Mouse (Mus musculus) midbrain, postnatal 0 days (tissue): ENCODE data around the gene Dcaf8. TPM values are rescaled to one million over a fixed set of nuclear protein-coding genes. Genes with fewer than 3 reads are reported as not detected.

ENCODE experiments used
- ATAC-seq: fragments of 200-750 bp; cut with Nextera tagmentation; 2 replicates; pipeline ENCODE4 v1.8.0; 2017; ENCODE audit warnings: moderate number of reproducible peaks, mild to moderate bottlenecking, moderate TSS enrichment, moderate library complexity; ENCODE audit not compliant: low FRiP score
- DNase-seq: peaks from one replicate; pipeline ENCODE4 v3.0.0-alpha.2; 2015; ENCODE audit warnings: low spot score
- H3K27ac ChIP-seq: fragments of 300-500 bp; sonication (generic); 2 replicates; pipeline ENCODE4 v1.5.1; 2014; ENCODE audit warnings: low read depth, mild to moderate bottlenecking, low read length, mixed read lengths
- H3K27me3 ChIP-seq: fragments of 300-500 bp; sonication (generic); 2 replicates; pipeline ENCODE4 v1.6.1; 2014; ENCODE audit warnings: low read length, control low read depth, mixed read lengths; ENCODE audit not compliant: insufficient read depth
- H3K36me3 ChIP-seq: fragments of 300-500 bp; sonication (generic); 2 replicates; pipeline ENCODE4 v1.6.1; 2014; ENCODE audit warnings: low read length, control low read depth, mixed read lengths; ENCODE audit not compliant: insufficient read depth
- H3K4me1 ChIP-seq: fragments of 300-500 bp; sonication (generic); 2 replicates; pipeline ENCODE4 v1.6.1; 2014; ENCODE audit warnings: mild to moderate bottlenecking, control low read depth, antibody characterized with exemption, low read length, mixed read lengths; ENCODE audit not compliant: insufficient read depth
- H3K4me2 ChIP-seq: fragments of 300-500 bp; sonication (generic); 2 replicates; pipeline ENCODE4 v1.6.1; 2014; ENCODE audit warnings: low read depth, mild to moderate bottlenecking, low read length, mixed read lengths; ENCODE audit not compliant: poor library complexity, severe bottlenecking
- H3K4me3 ChIP-seq: fragments of 300-500 bp; sonication (generic); 2 replicates; pipeline ENCODE4 v1.5.1; 2014; ENCODE audit warnings: low read depth, mild to moderate bottlenecking, low read length, moderate library complexity
- H3K9ac ChIP-seq: fragments of 300-500 bp; sonication (generic); replicated peaks from 2 replicates; pipeline ENCODE4 v1.6.1; 2014; ENCODE audit warnings: mild to moderate bottlenecking, low read length, moderate library complexity, mixed read lengths; ENCODE audit not compliant: poor library complexity, severe bottlenecking
- H3K9me3 ChIP-seq: fragments of 300-500 bp; sonication (generic); 2 replicates; pipeline ENCODE4 v1.6.1; 2016; ENCODE audit warnings: low read length, control low read depth
- CTCF ChIP-seq: IDR thresholded peaks from 2 replicates; pipeline ENCODE4 v1.5.1; 2016; ENCODE audit warnings: antibody characterized with exemption, mild to moderate bottlenecking
- WGBS: fragments of 180-500 bp; shearing (Covaris S2); extraction: QIAGEN DNeasy Blood & Tissue Kit; methylation state at CpG from one replicate; pipeline ENCODE4 v1.1.7; 2014; 5-methylcytosine and 5-hydroxymethylcytosine counted together
- polyA plus RNA-seq: library from polyadenylated mRNA; unstranded; fragments of >200 nt; fragmentation: Nextera tagmentation; extraction: Ambion mirVana; gene quantifications from 2 replicates; pipeline ENCODE4 v1.2.1, GENCODE M21; 2015
- total RNA-seq: library from RNA; depleted of rRNA; stranded (reverse); fragments of >200 nt; gene quantifications from 2 replicates; pipeline ENCODE4 v1.2.3, GENCODE M21; 2014

Gene Dcaf8
- total and polyA plus RNA-seq, 2 experiments from 2014 or later = 64.6 to 66.8 TPM

DNA sequence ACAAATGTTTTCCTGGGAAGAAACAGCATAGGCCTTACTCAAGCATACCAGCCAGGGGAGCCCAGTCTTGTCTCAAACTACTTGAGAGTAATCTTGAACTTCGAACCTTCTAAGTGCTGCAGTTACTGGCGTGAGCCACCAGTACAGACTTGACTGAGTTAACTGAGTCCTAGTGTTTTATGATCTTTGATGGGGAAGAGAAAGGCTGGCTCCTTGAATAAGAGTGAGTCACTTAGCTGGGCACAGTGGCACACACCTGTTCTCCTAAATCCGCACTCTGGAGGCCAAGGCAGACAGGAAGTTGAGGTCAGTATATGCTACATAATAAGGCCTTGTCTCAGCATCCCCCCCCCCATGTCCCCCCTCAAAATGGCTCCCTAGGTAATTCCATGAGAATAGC is 6.7 kb downstream of the Dcaf8 start:
- H3K27ac ChIP-seq = no peak overlapping the region
- TF ChIP-seq CTCF = no peak
- no peaks in the 10 kb centered on the region for H3K9me3 ChIP-seq
- peaks cover 6% of the 10 kb centered on the region; the same call in 1 of the 2 replicates for H3K4me1 ChIP-seq
- H3K36me3 ChIP-seq = 0 out of 2 replicates have a peak, but pooled peaks cover 16% of the 10 kb centered on the region
- ATAC-seq (no peak), DNase-seq (no peak)
- WGBS = 93% methylated on average over 3 of the region's 3 CpGs
- H3K27me3 ChIP-seq = no peaks in the 10 kb centered on the region
- H3K4me2 ChIP-seq = no peak overlapping the region
- no peak overlapping the region for H3K9ac ChIP-seq
- no peak overlapping the region for H3K4me3 ChIP-seq

DNA sequence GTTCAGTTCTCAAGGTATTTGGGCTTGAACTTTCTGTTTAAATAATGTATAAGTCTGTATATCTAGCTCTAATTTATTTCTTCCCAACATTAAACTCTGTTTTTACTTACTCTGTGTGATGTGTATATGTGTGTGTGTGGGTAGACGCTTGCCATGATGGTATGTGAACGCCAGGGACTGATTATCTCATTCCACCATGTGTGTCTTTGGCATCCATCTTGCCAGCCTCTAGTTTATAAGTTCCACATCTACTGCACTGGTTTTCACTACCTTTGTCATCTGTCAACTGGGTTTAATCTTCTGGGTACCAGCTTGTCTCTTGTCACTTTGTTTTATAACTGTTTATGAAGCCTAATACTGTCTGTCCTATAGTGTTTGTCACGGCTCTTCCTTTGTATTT is 7.6 kb downstream of the Dcaf8 start:
- no peak for TF ChIP-seq CTCF
- H3K27ac ChIP-seq = no peak overlapping the region
- H3K36me3 ChIP-seq = 0 out of 2 replicates have a peak, but pooled peaks cover 16% of the 10 kb centered on the region
- H3K4me3 ChIP-seq = no peak overlapping the region
- H3K9ac ChIP-seq = no peak overlapping the region
- no peaks in the 10 kb centered on the region for H3K27me3 ChIP-seq
- 96% methylated on average over 3 of the region's 3 CpGs for WGBS
- H3K4me2 ChIP-seq = no peak overlapping the region
- H3K9me3 ChIP-seq = no peaks in the 10 kb centered on the region
- ATAC-seq (no peak), DNase-seq (no peak)
- no peaks in the 10 kb centered on the region for H3K4me1 ChIP-seq

DNA sequence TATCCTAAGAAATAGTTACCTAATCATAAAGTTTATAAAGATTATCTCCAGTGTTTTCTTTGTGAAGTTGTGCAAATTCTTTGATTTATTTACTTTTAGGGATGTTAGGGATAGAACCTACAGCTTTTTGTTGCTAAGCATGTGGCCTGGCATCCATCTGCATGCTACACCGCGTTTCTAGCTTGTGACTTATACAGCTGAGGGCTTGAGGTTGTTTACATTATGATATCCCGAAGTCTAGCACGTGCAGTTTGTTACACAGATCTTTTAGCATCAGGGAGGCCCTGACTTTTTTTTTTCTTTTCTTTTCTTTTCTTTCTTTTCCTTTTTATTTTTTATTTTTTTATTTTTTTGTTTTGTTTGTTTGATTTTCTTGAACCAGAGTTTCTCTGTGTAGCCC is 12.1 kb downstream of the Dcaf8 start:
- Histone ChIP-seq H3K36me3 (0 out of 2 replicates have a peak, but pooled peaks cover 5% of the 10 kb centered on the region), H3K4me1 (no peaks in the 10 kb centered on the region), H3K9me3 (no peaks in the 10 kb centered on the region), H3K27me3 (no peaks in the 10 kb centered on the region), H3K4me3 (no peak overlapping the region), H3K4me2 (no peak overlapping the region), H3K27ac (no peak overlapping the region), H3K9ac (no peak overlapping the region)
- WGBS = 84% methylated on average over 4 of the region's 4 CpGs
- TF ChIP-seq CTCF = no peak
- DNase-seq (no peak), ATAC-seq (no peak)

DNA sequence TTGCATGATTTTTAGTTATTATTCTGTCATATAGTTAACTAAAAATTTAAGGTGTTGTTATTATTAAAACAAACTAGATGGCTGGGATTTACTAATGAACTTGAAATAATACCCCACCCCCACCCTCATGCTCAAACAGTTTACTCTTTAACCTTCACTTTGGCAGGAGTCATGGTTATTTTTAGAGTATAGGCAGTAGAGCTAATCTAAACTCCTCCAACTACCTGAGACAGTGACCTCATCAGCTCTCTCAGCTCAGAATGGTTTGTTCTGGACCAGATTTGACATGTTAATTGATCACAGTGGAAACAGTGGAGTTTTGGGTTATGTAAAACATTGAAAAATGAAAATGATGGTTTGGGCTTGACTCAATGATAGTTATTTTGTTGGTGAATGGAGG is 12.6 kb downstream of the Dcaf8 start:
- no peaks in the 10 kb centered on the region for H3K4me1 ChIP-seq
- no peak for ATAC-seq
- H3K27me3 ChIP-seq = no peaks in the 10 kb centered on the region
- no peaks in the 10 kb centered on the region for H3K9me3 ChIP-seq
- H3K4me2 ChIP-seq = no peak overlapping the region
- H3K4me3 ChIP-seq = no peak overlapping the region
- TF ChIP-seq CTCF = no peak
- DNase-seq = no peak
- H3K36me3 ChIP-seq = 0 out of 2 replicates have a peak, but pooled peaks cover 5% of the 10 kb centered on the region
- no peak overlapping the region for H3K27ac ChIP-seq
- H3K9ac ChIP-seq = no peak overlapping the region

DNA sequence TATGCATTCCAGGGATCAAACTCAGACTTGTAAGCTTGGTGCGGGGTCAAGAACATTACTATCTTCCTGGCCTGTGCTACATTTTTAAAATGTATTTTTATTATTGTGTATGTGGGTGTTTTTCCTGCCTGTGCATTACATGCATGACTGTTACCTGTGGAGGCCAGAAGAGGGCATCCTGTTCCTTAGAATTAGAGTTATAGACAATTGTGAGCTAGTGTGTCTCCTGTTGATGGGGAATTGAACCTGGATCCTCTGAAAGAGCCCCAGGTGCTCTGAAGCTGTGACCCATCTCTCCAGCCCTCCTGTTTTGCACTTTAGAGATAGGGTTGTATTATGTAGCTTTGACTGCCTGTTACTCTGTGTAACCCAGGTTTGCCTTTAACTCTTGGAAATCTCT is 14.1 kb downstream of the Dcaf8 start:
- H3K4me3 ChIP-seq = no peak overlapping the region
- no peaks in the 10 kb centered on the region for H3K27me3 ChIP-seq
- WGBS = 90% methylated on average over 1 of the region's 1 CpGs
- TF ChIP-seq CTCF = peak; percentile 79
- H3K36me3 ChIP-seq = peaks cover 7% of the 10 kb centered on the region; the same call in 1 of the 2 replicates
- no peak overlapping the region for H3K27ac ChIP-seq
- H3K4me2 ChIP-seq = no peak overlapping the region
- H3K9ac ChIP-seq = no peak overlapping the region
- H3K9me3 ChIP-seq = no peaks in the 10 kb centered on the region
- ATAC-seq (no peak; the same call in 1 of the 2 replicates), DNase-seq (peak; percentile 65)
- no peaks in the 10 kb centered on the region for H3K4me1 ChIP-seq

DNA sequence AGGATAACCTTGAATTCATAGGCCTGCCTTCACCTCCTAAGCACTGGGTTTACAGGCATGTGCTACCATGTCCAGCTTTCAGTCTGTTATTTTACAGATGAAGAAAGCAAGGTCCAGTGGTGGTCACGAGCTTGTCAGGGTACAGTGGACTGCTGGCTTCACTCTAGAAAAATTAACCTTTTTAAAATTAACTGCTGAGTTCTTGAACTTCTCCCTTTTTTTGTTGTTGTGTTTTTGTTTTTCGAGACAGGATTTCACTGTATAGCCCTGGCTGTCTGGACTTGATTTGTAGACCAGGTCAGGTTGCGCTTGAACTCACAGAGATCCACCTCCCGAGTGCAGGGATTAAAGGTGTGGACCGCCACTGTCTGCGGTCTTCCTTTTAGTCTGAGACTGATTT is 15.1 kb downstream of the Dcaf8 start:
- Histone ChIP-seq H3K4me1 (no peaks in the 10 kb centered on the region), H3K27ac (no peak overlapping the region), H3K9me3 (no peaks in the 10 kb centered on the region), H3K4me2 (no peak overlapping the region), H3K9ac (no peak overlapping the region), H3K27me3 (no peaks in the 10 kb centered on the region), H3K36me3 (peaks cover 13% of the 10 kb centered on the region; the same call in 1 of the 2 replicates), H3K4me3 (no peak overlapping the region)
- TF ChIP-seq CTCF = no peak
- no peak for ATAC-seq
- WGBS = 90% methylated on average over 6 of the region's 6 CpGs
- no peak for DNase-seq
